Mouse (Mus musculus) stomach, embryonic 16.5 days (tissue): ENCODE data around the gene Trim16. TPM values are rescaled to one million over a fixed set of nuclear protein-coding genes. Genes with fewer than 3 reads are reported as not detected.

ENCODE experiments used
- ATAC-seq: fragments of 200-750 bp; cut with Nextera tagmentation; 2 replicates; pipeline ENCODE4 v1.8.0; 2017; ENCODE audit warnings: moderate number of reproducible peaks, moderate TSS enrichment; ENCODE audit not compliant: insufficient read depth, low FRiP score
- H3K27ac ChIP-seq: fragments of 300-500 bp; sonication (generic); 2 replicates; pipeline ENCODE4 v1.5.1; 2014; ENCODE audit warnings: low read length
- H3K27me3 ChIP-seq: fragments of 300-500 bp; sonication (generic); 2 replicates; pipeline ENCODE4 v1.6.1; 2014; ENCODE audit warnings: low read length, control low read depth, mixed read lengths; ENCODE audit not compliant: control insufficient read depth, insufficient read depth
- H3K36me3 ChIP-seq: fragments of 300-500 bp; sonication (generic); 2 replicates; pipeline ENCODE4 v1.6.1; 2014; ENCODE audit warnings: low read length; ENCODE audit not compliant: control insufficient read depth, insufficient read depth
- H3K4me1 ChIP-seq: fragments of 300-500 bp; sonication (generic); 2 replicates; pipeline ENCODE4 v1.6.1; 2014; ENCODE audit warnings: low read length, control low read depth, mixed read lengths; ENCODE audit not compliant: control insufficient read depth, insufficient read depth
- H3K4me2 ChIP-seq: fragments of 300-500 bp; sonication (generic); 2 replicates; pipeline ENCODE4 v1.6.1; 2014; ENCODE audit warnings: low read depth, low read length, mixed read lengths
- H3K4me3 ChIP-seq: fragments of 300-500 bp; sonication (generic); replicated peaks from 2 replicates; pipeline ENCODE4 v1.5.1; 2014; ENCODE audit warnings: mild to moderate bottlenecking, low read length
- H3K9ac ChIP-seq: fragments of 300-500 bp; sonication (generic); 2 replicates; pipeline ENCODE4 v1.6.1; 2014; ENCODE audit warnings: low read length
- H3K9me3 ChIP-seq: fragments of 300-500 bp; sonication (generic); replicated peaks from 2 replicates; pipeline ENCODE4 v1.6.1; 2016; ENCODE audit warnings: low read length, control low read depth; ENCODE audit not compliant: control insufficient read depth
- WGBS: fragments of 180-500 bp; shearing (Covaris S2); extraction: QIAGEN DNeasy Blood & Tissue Kit; methylation state at CpG from one replicate; pipeline ENCODE4 v1.1.7; 2014; 5-methylcytosine and 5-hydroxymethylcytosine counted together
- polyA plus RNA-seq: library from polyadenylated mRNA; unstranded; fragments of >200 nt; fragmentation: Nextera tagmentation; extraction: Ambion mirVana; gene quantifications from 2 replicates; pipeline ENCODE4 v1.2.1, GENCODE M21; 2015

Trim16 gene
- polyA plus RNA-seq, 1 experiment from 2014 or later = 21.7 TPM

DNA sequence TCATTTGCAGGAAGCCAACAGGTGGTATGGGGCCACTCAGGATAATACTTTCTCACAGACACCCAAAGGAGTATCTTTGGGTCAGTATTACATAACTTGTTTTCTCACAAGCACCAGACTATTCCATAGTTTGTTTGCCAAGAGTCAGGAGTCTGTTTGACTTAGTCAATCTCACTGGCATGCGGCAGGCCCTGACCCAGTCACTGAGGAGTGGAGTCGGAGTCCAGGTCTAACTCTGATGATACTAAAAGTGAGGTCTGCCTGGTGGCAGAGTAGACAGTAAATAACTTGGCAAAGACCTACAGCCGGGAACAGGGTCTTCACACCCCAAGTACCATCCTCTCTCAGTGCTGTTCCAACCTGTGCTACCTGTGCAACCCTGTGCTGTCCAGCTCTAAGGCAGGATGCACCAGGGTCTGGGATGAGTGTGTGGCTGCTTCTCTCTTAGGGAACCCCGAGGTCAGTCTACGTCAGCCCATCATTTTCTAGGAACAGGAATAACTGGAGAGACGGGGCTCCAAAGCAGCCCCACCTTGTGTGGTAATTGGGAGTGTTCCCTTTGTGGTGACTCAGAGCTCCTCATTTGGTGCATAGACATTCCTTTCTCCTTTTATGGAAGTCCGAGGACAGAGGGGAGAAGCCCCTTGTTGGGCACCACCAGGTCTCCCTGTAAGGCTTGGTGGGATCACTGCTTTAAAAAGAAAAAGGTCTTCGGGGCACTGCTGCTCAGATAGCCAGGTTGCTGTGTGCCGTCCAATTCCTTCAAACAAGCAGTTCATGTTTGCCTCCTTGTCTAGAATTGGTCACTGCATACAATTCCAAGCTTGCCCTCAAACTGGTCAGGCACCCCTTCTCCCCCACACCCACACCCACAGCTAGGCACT, 5.4 kb downstream of the Trim16 start:
- Histone ChIP-seq H3K27ac (peak overlapping the region; percentile 85), H3K4me3 (no peak overlapping the region), H3K36me3 (no peaks in the 10 kb centered on the region), H3K4me1 (peaks cover 29% of the 10 kb centered on the region), H3K4me2 (peak overlapping the region; percentile 24; the same call in 1 of the 2 replicates), H3K9ac (peak overlapping the region; percentile 17; the same call in 1 of the 2 replicates), H3K27me3 (no peaks in the 10 kb centered on the region), H3K9me3 (no peaks in the 10 kb centered on the region)
- peak; percentile 65; the same call in 1 of the 2 replicates for ATAC-seq
- WGBS = 60% methylated on average over 9 of the region's 9 CpGs

DNA sequence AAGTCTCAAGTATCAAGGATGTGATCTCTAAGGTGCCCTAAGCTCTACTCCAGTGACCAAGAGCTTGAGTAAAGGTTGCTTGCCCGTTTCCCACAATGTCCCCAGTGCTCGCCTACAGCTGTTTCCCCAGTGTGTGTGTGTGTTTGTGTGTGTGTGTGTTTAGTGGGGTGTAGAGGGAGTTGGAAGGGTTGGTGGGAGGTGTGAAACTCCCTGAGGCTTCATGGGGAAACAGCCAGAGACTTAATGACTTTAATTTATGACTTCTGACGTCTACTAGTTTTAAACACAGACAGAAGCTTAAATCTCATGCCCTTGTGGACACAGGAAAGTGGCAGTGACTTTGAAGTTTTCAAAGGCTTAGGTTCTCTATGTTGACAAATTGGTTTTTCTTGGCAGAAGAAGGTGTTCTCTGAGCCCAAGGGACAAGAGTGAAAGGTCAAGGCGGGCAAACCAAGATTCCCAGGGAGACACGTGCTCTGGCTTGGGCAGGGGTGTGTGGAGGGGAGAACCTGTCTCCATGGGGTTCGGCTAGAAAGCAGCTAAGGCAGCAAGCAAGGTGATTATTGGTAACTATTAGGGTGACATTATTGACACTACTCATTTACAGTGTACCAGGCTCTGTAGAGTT, 6.2 kb downstream of the Trim16 start:
- ATAC-seq = peak; percentile 12; the same call in 1 of the 2 replicates
- Histone ChIP-seq H3K36me3 (no peaks in the 10 kb centered on the region), H3K27ac (peak overlapping the region; percentile 85), H3K9me3 (no peaks in the 10 kb centered on the region), H3K27me3 (no peaks in the 10 kb centered on the region), H3K9ac (peak overlapping the region; percentile 17; the same call in 1 of the 2 replicates), H3K4me1 (peaks cover 24% of the 10 kb centered on the region), H3K4me3 (no peak overlapping the region), H3K4me2 (peak overlapping the region; percentile 24; the same call in 1 of the 2 replicates)
- WGBS = 52% methylated on average over 6 of the region's 6 CpGs

DNA sequence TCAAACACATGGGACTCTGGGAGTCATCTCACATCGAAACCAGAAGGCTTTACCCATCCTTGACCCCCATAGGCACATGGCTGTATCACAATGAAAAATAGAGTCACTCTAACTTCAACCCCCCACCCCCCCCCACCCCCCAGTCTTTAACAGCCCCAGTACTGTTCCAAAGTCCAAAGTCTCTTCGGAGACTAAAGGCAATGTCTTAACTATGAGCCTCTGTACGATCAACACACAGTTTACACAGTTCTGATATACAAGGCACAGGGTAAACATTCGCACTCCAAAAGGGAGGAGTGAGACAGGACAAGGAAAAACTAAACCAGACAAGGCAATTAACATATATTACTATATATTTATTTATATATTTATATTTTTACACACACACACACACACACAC, 7.1 kb downstream of the Trim16 start:
- Histone ChIP-seq H3K36me3 (no peaks in the 10 kb centered on the region), H3K9me3 (no peaks in the 10 kb centered on the region), H3K4me2 (no peak overlapping the region), H3K4me3 (no peak overlapping the region), H3K27ac (peak overlapping the region; percentile 85; the same call in 1 of the 2 replicates), H3K9ac (no peak overlapping the region), H3K4me1 (peaks cover 20% of the 10 kb centered on the region), H3K27me3 (no peaks in the 10 kb centered on the region)
- WGBS = 64% methylated on average over 4 of the region's 4 CpGs
- ATAC-seq = peak; percentile 82

DNA sequence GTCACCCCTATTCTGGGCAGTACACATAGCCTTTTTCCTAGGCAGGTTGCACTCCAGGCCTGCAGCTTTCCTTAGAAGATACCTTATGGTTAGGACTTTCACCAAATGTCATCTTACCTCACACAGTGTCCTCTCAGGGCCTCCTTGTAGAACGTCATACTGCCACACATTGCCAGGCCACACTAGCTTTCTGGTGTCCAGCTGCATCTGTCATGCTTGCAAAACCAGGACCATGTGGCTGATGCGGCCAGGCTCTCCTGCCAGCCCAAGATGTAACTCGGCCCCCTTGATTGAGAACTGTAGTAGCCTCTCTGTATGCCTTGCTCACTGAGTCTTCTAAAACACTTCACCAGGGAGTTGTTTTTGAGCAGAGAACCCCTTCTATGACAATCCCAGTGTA, 7.9 kb downstream of the Trim16 start:
- no peaks in the 10 kb centered on the region for H3K9me3 ChIP-seq
- H3K27ac ChIP-seq = no peak overlapping the region
- no peaks in the 10 kb centered on the region for H3K27me3 ChIP-seq
- no peak overlapping the region for H3K9ac ChIP-seq
- H3K4me3 ChIP-seq = no peak overlapping the region
- 80% methylated on average over 3 of the region's 3 CpGs for WGBS
- H3K4me1 ChIP-seq = peaks cover 18% of the 10 kb centered on the region; the same call in 1 of the 2 replicates
- no peaks in the 10 kb centered on the region for H3K36me3 ChIP-seq
- ATAC-seq = no peak
- H3K4me2 ChIP-seq = no peak overlapping the region

GRCm38 (mm10) chr11:62830387-62830786, 10.4 kb downstream of the Trim16 start:
- ATAC-seq = no peak
- 87% methylated on average over 2 of the region's 2 CpGs for WGBS
- Histone ChIP-seq H3K4me3 (no peak overlapping the region), H3K9ac (no peak overlapping the region), H3K4me2 (no peak overlapping the region), H3K36me3 (no peaks in the 10 kb centered on the region), H3K27me3 (no peaks in the 10 kb centered on the region), H3K27ac (no peak overlapping the region), H3K9me3 (no peaks in the 10 kb centered on the region), H3K4me1 (0 out of 2 replicates have a peak, but pooled peaks cover 6% of the 10 kb centered on the region)

DNA sequence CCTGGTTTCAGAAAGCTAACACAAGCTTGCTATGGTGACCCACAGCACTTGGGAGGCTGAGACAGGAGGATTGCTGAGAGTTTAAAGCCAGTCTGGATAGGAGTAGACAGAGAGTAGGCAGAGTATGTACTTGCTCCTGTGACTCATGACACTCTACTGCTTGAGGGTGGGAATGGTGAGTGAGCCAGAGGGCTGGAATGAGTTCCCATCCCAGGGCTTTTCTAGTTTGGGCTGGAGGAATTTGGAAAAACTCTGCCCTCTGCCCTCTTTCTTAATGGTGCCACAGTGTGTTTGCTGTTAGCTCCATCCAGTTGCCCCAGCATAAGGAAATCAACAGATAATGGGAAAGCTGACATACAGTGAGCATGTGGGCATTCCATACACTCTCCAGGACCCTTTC, 11.9 kb downstream of the Trim16 start:
- Histone ChIP-seq H3K27ac (no peak overlapping the region), H3K4me2 (no peak overlapping the region), H3K4me1 (0 out of 2 replicates have a peak, but pooled peaks cover under 1% of the 10 kb centered on the region), H3K4me3 (no peak overlapping the region), H3K9ac (no peak overlapping the region), H3K27me3 (no peaks in the 10 kb centered on the region), H3K36me3 (no peaks in the 10 kb centered on the region; the same call in 1 of the 2 replicates), H3K9me3 (no peaks in the 10 kb centered on the region)
- ATAC-seq = no peak

- no peak overlapping the region for H3K27ac ChIP-seq
- 0 out of 2 replicates have a peak, but pooled peaks cover 6% of the 10 kb centered on the region for H3K36me3 ChIP-seq
- H3K9ac ChIP-seq = no peak overlapping the region
- 80% methylated on average over 5 of the region's 5 CpGs for WGBS
- no peaks in the 10 kb centered on the region for H3K9me3 ChIP-seq
- peaks cover 3% of the 10 kb centered on the region; the same call in 1 of the 2 replicates for H3K4me1 ChIP-seq
- ATAC-seq = no peak
- H3K4me2 ChIP-seq = no peak overlapping the region
- no peaks in the 10 kb centered on the region for H3K27me3 ChIP-seq
- H3K4me3 ChIP-seq = no peak overlapping the region
Observed at GRCm38 (mm10) chr11:62844562-62844961, 24.5 kb downstream of the Trim16 start.

GRCm38 (mm10) chr11:62845730-62846129, 25.7 kb downstream of the Trim16 start:
- H3K36me3 ChIP-seq = 0 out of 2 replicates have a peak, but pooled peaks cover 4% of the 10 kb centered on the region
- no peaks in the 10 kb centered on the region for H3K27me3 ChIP-seq
- WGBS = 64% methylated on average over 3 of the region's 3 CpGs
- no peak overlapping the region for H3K4me3 ChIP-seq
- H3K9me3 ChIP-seq = no peaks in the 10 kb centered on the region
- H3K9ac ChIP-seq = no peak overlapping the region
- H3K4me1 ChIP-seq = peaks cover 3% of the 10 kb centered on the region; the same call in 1 of the 2 replicates
- H3K4me2 ChIP-seq = no peak overlapping the region
- ATAC-seq = no peak
- H3K27ac ChIP-seq = no peak overlapping the region
